Mouse (Mus musculus) kidney, postnatal 25 days (tissue): ENCODE measurements around the gene Rtkn2.
"Not testable (repeated sequence)": the region's sequence is repeated elsewhere in the genome, so short reads cannot be mapped to it uniquely, and the experiment has no call there.

ENCODE experiments used
- DNase-seq, 2 experiments: peaks; one replicate each; pipeline ENCODE4 v3.0.0; 2021; ENCODE audit warnings: mixed read lengths in 2 of 2

Gene Rtkn2

GRCm38 (mm10) chr10:68081712-68082111 lies 102.3 kb downstream of the Rtkn2 start:
- peak in 1 of 2 experiments; percentile 40 for DNase-seq

GRCm38 (mm10) chr10:68085574-68085973 lies 106.2 kb downstream of the Rtkn2 start:
- no peak for DNase-seq

GRCm38 (mm10) chr10:68086973-68087372 lies 107.6 kb downstream of the Rtkn2 start:
- DNase-seq, result no peak

GRCm38 (mm10) chr10:68087722-68088121 lies 108.4 kb downstream of the Rtkn2 start:
- DNase-seq, result no peak

GRCm38 (mm10) chr10:68089435-68090196 lies 110.2 kb downstream of the Rtkn2 start:
- DNase-seq, result peak in 1 of 2 experiments; percentile 47

- DNase-seq, result peak; percentile 83 to 85
Observed at GRCm38 (mm10) chr10:68090197-68090535, 110.8 kb downstream of the Rtkn2 start.

- no peak for DNase-seq
Observed at GRCm38 (mm10) chr10:68090544-68090943, 111.2 kb downstream of the Rtkn2 start.

GRCm38 (mm10) chr10:68091011-68091410 lies 111.6 kb downstream of the Rtkn2 start:
- peak; percentile 19 to 45 for DNase-seq

- DNase-seq, result no peak
Observed at GRCm38 (mm10) chr10:68091840-68092239, 112.5 kb downstream of the Rtkn2 start.

GRCm38 (mm10) chr10:68093496-68093895 lies 114.1 kb downstream of the Rtkn2 start:
- DNase-seq, result no peak

- no peak for DNase-seq
Observed at GRCm38 (mm10) chr10:68095136-68095535, 115.8 kb downstream of the Rtkn2 start.

- no peak for DNase-seq
Observed at GRCm38 (mm10) chr10:68096395-68096794, 117.0 kb downstream of the Rtkn2 start.

GRCm38 (mm10) chr10:68097821-68098675 lies 118.7 kb downstream of the Rtkn2 start:
- DNase-seq, result no peak

- DNase-seq, result not testable (repeated sequence)
Observed at GRCm38 (mm10) chr10:68099801-68100200, 120.4 kb downstream of the Rtkn2 start.

- no peak for DNase-seq
Observed at GRCm38 (mm10) chr10:68100506-68100905, 121.1 kb downstream of the Rtkn2 start.

- no peak for DNase-seq
Observed at GRCm38 (mm10) chr10:68101251-68101650, 121.9 kb downstream of the Rtkn2 start.

GRCm38 (mm10) chr10:68102566-68102965 lies 123.2 kb downstream of the Rtkn2 start:
- DNase-seq, result no peak

- no peak for DNase-seq
Observed at GRCm38 (mm10) chr10:68103078-68103855, 123.9 kb downstream of the Rtkn2 start.

- DNase-seq, result no peak
Observed at GRCm38 (mm10) chr10:68103988-68104387, 124.6 kb downstream of the Rtkn2 start.

- peak in 1 of 2 experiments; percentile 40 for DNase-seq
Observed at GRCm38 (mm10) chr10:68104481-68104880, 125.1 kb downstream of the Rtkn2 start.

GRCm38 (mm10) chr10:68104881-68105781 lies 125.8 kb downstream of the Rtkn2 start:
- peak in 1 of 2 experiments; percentile 54 for DNase-seq
